Mouse (Mus musculus): ENCODE results near the gene Srsf12.

- TF ChIP-seq CTCF (IDR thresholded peaks at IDR 0.05; ENCODE audit: low read depth, low read length) (no peak), POLR2A (IDR thresholded peaks at IDR 0.05; ENCODE audit: borderline replicate concordance, low read depth, low read length) (no peak)
These were observed 33.7 kb downstream of the Srsf12 start for GRCm38 (mm10) chr4:33242536-33242935.
